Mouse (Mus musculus) liver, embryonic 15.5 days (tissue): ENCODE results near the gene Rft1. TPM values are rescaled to one million over a fixed set of nuclear protein-coding genes. Genes with fewer than 3 reads are reported as not detected.

Experiments used
- ATAC-seq: fragments of 200-750 bp; cut with Nextera tagmentation; 2 replicates; pipeline ENCODE4 v1.8.0; 2017; ENCODE audit warnings: moderate number of reproducible peaks, mild to moderate bottlenecking, moderate library complexity; ENCODE audit not compliant: insufficient read depth
- H3K27ac ChIP-seq: fragments of 300-500 bp; sonication (generic); replicated peaks from 2 replicates; pipeline ENCODE4 v1.5.1; 2015; ENCODE audit warnings: mild to moderate bottlenecking, inconsistent platforms
- H3K27me3 ChIP-seq: fragments of 300-500 bp; sonication (generic); 2 replicates; pipeline ENCODE4 v1.6.1; 2015; ENCODE audit warnings: mild to moderate bottlenecking, inconsistent platforms
- H3K36me3 ChIP-seq: fragments of 300-500 bp; sonication (generic); replicated peaks from 2 replicates; pipeline ENCODE4 v1.6.1; 2015; ENCODE audit warnings: moderate library complexity, mild to moderate bottlenecking, inconsistent platforms
- H3K4me1 ChIP-seq: fragments of 300-500 bp; sonication (generic); replicated peaks from 2 replicates; pipeline ENCODE4 v1.6.1; 2015; ENCODE audit warnings: inconsistent platforms
- H3K4me2 ChIP-seq: fragments of 300-500 bp; sonication (generic); 2 replicates; pipeline ENCODE4 v1.6.1; 2015; ENCODE audit warnings: moderate library complexity, mild to moderate bottlenecking, inconsistent platforms
- H3K4me3 ChIP-seq: fragments of 300-500 bp; sonication (generic); replicated peaks from 2 replicates; pipeline ENCODE4 v1.5.1; 2015; ENCODE audit warnings: mild to moderate bottlenecking, inconsistent platforms
- H3K9ac ChIP-seq: fragments of 300-500 bp; sonication (generic); 2 replicates; pipeline ENCODE4 v1.6.1; 2015; ENCODE audit warnings: moderate library complexity, mild to moderate bottlenecking, inconsistent platforms
- H3K9me3 ChIP-seq: fragments of 300-500 bp; sonication (generic); replicated peaks from 2 replicates; pipeline ENCODE4 v1.6.1; 2016; ENCODE audit warnings: inconsistent platforms
- WGBS: fragments of 180-500 bp; shearing (Covaris S2); methylation state at CpG from one replicate; pipeline ENCODE4 v1.1.7; 2015; ENCODE audit warnings: mixed read lengths; ENCODE audit not compliant: insufficient replicate concordance; 5-methylcytosine and 5-hydroxymethylcytosine counted together
- polyA plus RNA-seq: library from polyadenylated mRNA; unstranded; fragments of >200 nt; fragmentation: Nextera tagmentation; extraction: Ambion mirVana; gene quantifications from 2 replicates; pipeline ENCODE4 v1.2.1, GENCODE M21; 2015

Gene Rft1
- 3.8 and 4.3 TPM in 2 replicates for polyA plus RNA-seq

- H3K4me2 ChIP-seq, result peak within 1 kb of the TSS; percentile 83
- WGBS, result 2% methylated on average over 38 of the region's 38 CpGs
- H3K9ac ChIP-seq, result peak within 1 kb of the TSS; percentile 96
- peaks cover 8% of the 10 kb centered on the region for H3K36me3 ChIP-seq
- peak within 1 kb of the TSS; percentile 97 for H3K4me3 ChIP-seq
- H3K4me1 ChIP-seq, result peaks cover 18% of the 10 kb centered on the region
- no peaks in the 10 kb centered on the region for H3K27me3 ChIP-seq
- peak; percentile 91 for ATAC-seq
- peak within 1 kb of the TSS; percentile 84 for H3K27ac ChIP-seq
- H3K9me3 ChIP-seq, result no peaks in the 10 kb centered on the region
Observed at GRCm38 (mm10) chr14:30653943-30654659, at the start of gene Rft1. Rft1 (plus strand) TSS chr14:30654360.

GRCm38 (mm10) chr14:30606817-30607216 lies 47.3 kb upstream of the Rft1 start:
- Histone ChIP-seq H3K9ac (no peak overlapping the region), H3K4me3 (no peak overlapping the region), H3K27me3 (no peaks in the 10 kb centered on the region), H3K27ac (no peak overlapping the region), H3K36me3 (peaks cover 12% of the 10 kb centered on the region), H3K9me3 (no peaks in the 10 kb centered on the region), H3K4me2 (no peak overlapping the region), H3K4me1 (peaks cover 6% of the 10 kb centered on the region; the same call in 1 of the 2 replicates)
- no peak for ATAC-seq
- WGBS, result 79% methylated on average over 5 of the region's 5 CpGs

GRCm38 (mm10) chr14:30607696-30608095 lies 46.5 kb upstream of the Rft1 start:
- Histone ChIP-seq H3K36me3 (peaks cover 12% of the 10 kb centered on the region), H3K4me2 (no peak overlapping the region), H3K9ac (no peak overlapping the region), H3K4me1 (peaks cover 14% of the 10 kb centered on the region), H3K9me3 (no peaks in the 10 kb centered on the region), H3K27ac (no peak overlapping the region), H3K27me3 (no peaks in the 10 kb centered on the region), H3K4me3 (no peak overlapping the region)
- WGBS, result 38% methylated on average over 4 of the region's 4 CpGs
- no peak; the same call in 1 of the 2 replicates for ATAC-seq

GRCm38 (mm10) chr14:30608176-30608575 lies 46.0 kb upstream of the Rft1 start:
- H3K4me3 ChIP-seq, result no peak overlapping the region
- no peak overlapping the region for H3K27ac ChIP-seq
- no peaks in the 10 kb centered on the region for H3K27me3 ChIP-seq
- peaks cover 19% of the 10 kb centered on the region for H3K4me1 ChIP-seq
- no peak for ATAC-seq
- peaks cover 12% of the 10 kb centered on the region for H3K36me3 ChIP-seq
- no peak overlapping the region for H3K4me2 ChIP-seq
- no peak overlapping the region for H3K9ac ChIP-seq
- no peaks in the 10 kb centered on the region for H3K9me3 ChIP-seq
- WGBS, result 72% methylated on average over 6 of the region's 6 CpGs

- Histone ChIP-seq H3K9ac (no peak overlapping the region), H3K27ac (no peak overlapping the region), H3K4me2 (no peak overlapping the region), H3K9me3 (no peaks in the 10 kb centered on the region), H3K27me3 (no peaks in the 10 kb centered on the region), H3K36me3 (peaks cover 12% of the 10 kb centered on the region), H3K4me1 (peaks cover 24% of the 10 kb centered on the region), H3K4me3 (no peak overlapping the region)
- WGBS, result 71% methylated on average over 3 of the region's 3 CpGs
- ATAC-seq, result no peak
Observed at GRCm38 (mm10) chr14:30609499-30609898, 44.7 kb upstream of the Rft1 start.

GRCm38 (mm10) chr14:30610304-30610703 lies 43.9 kb upstream of the Rft1 start:
- 64% methylated on average over 2 of the region's 2 CpGs for WGBS
- H3K27ac ChIP-seq, result no peak overlapping the region

GRCm38 (mm10) chr14:30610940-30611339 lies 43.2 kb upstream of the Rft1 start:
- Histone ChIP-seq H3K9ac (no peak overlapping the region), H3K4me1 (peaks cover 29% of the 10 kb centered on the region), H3K9me3 (no peaks in the 10 kb centered on the region), H3K27ac (no peak overlapping the region), H3K36me3 (peaks cover 12% of the 10 kb centered on the region), H3K4me3 (no peak overlapping the region), H3K4me2 (no peak overlapping the region), H3K27me3 (no peaks in the 10 kb centered on the region)
- 59% methylated on average over 3 of the region's 3 CpGs for WGBS
- ATAC-seq, result no peak

More at GRCm38 (mm10) chr14:30610304-30610703, 43.9 kb upstream of the Rft1 start:
- H3K27me3 ChIP-seq, result no peaks in the 10 kb centered on the region
- peaks cover 12% of the 10 kb centered on the region for H3K36me3 ChIP-seq
- no peak overlapping the region for H3K4me3 ChIP-seq
- no peak overlapping the region for H3K4me2 ChIP-seq
- peaks cover 29% of the 10 kb centered on the region for H3K4me1 ChIP-seq
- no peaks in the 10 kb centered on the region for H3K9me3 ChIP-seq
- no peak overlapping the region for H3K9ac ChIP-seq
- no peak for ATAC-seq

GRCm38 (mm10) chr14:30612523-30612922 lies 41.6 kb upstream of the Rft1 start:
- no peaks in the 10 kb centered on the region for H3K9me3 ChIP-seq
- WGBS, result 9% methylated on average over 7 of the region's 7 CpGs
- no peak overlapping the region for H3K4me2 ChIP-seq
- H3K4me3 ChIP-seq, result no peak overlapping the region
- peaks cover 12% of the 10 kb centered on the region; the same call in 1 of the 2 replicates for H3K36me3 ChIP-seq
- H3K27me3 ChIP-seq, result no peaks in the 10 kb centered on the region
- H3K9ac ChIP-seq, result no peak overlapping the region
- no peak overlapping the region for H3K27ac ChIP-seq
- H3K4me1 ChIP-seq, result peaks cover 41% of the 10 kb centered on the region
- ATAC-seq, result no peak

GRCm38 (mm10) chr14:30612962-30613715 lies 41.0 kb upstream of the Rft1 start:
- WGBS, result 71% methylated on average over 2 of the region's 2 CpGs
- H3K4me3 ChIP-seq, result no peak overlapping the region
- no peak for ATAC-seq
- H3K9ac ChIP-seq, result no peak overlapping the region
- H3K27me3 ChIP-seq, result no peaks in the 10 kb centered on the region
- H3K4me2 ChIP-seq, result no peak overlapping the region
- H3K36me3 ChIP-seq, result peaks cover 12% of the 10 kb centered on the region; the same call in 1 of the 2 replicates
- no peak overlapping the region for H3K27ac ChIP-seq
- peaks cover 47% of the 10 kb centered on the region for H3K4me1 ChIP-seq
- no peaks in the 10 kb centered on the region for H3K9me3 ChIP-seq

GRCm38 (mm10) chr14:30616751-30617150 lies 37.4 kb upstream of the Rft1 start:
- no peak for ATAC-seq
- no peak overlapping the region for H3K9ac ChIP-seq
- H3K4me1 ChIP-seq, result peaks cover 66% of the 10 kb centered on the region
- no peaks in the 10 kb centered on the region for H3K9me3 ChIP-seq
- no peak overlapping the region for H3K27ac ChIP-seq
- H3K36me3 ChIP-seq, result no peaks in the 10 kb centered on the region
- WGBS, result 48% methylated on average over 2 of the region's 2 CpGs
- no peaks in the 10 kb centered on the region for H3K27me3 ChIP-seq
- no peak overlapping the region for H3K4me2 ChIP-seq
- H3K4me3 ChIP-seq, result no peak overlapping the region

GRCm38 (mm10) chr14:30618746-30619275 lies 35.3 kb upstream of the Rft1 start:
- WGBS, result 84% methylated on average over 2 of the region's 2 CpGs
- Histone ChIP-seq H3K9me3 (no peaks in the 10 kb centered on the region), H3K36me3 (no peaks in the 10 kb centered on the region), H3K4me3 (no peak overlapping the region), H3K27ac (no peak overlapping the region), H3K9ac (no peak overlapping the region), H3K27me3 (no peaks in the 10 kb centered on the region), H3K4me1 (peaks cover 60% of the 10 kb centered on the region), H3K4me2 (no peak overlapping the region)
- ATAC-seq, result no peak
